Mouse (Mus musculus): ENCODE data around the gene Npepps. TPM values are rescaled to one million over a fixed set of nuclear protein-coding genes. Genes with fewer than 3 reads are reported as not detected.
"Not testable (repeated sequence)": the region's sequence is repeated elsewhere in the genome, so short reads cannot be mapped to it uniquely, and the experiment has no call there.

The Npepps gene
- 146 and 156 TPM in 2 replicates for polyA plus RNA-seq (2015; fragmentation: Nextera tagmentation; extraction: Ambion mirVana)

DNA sequence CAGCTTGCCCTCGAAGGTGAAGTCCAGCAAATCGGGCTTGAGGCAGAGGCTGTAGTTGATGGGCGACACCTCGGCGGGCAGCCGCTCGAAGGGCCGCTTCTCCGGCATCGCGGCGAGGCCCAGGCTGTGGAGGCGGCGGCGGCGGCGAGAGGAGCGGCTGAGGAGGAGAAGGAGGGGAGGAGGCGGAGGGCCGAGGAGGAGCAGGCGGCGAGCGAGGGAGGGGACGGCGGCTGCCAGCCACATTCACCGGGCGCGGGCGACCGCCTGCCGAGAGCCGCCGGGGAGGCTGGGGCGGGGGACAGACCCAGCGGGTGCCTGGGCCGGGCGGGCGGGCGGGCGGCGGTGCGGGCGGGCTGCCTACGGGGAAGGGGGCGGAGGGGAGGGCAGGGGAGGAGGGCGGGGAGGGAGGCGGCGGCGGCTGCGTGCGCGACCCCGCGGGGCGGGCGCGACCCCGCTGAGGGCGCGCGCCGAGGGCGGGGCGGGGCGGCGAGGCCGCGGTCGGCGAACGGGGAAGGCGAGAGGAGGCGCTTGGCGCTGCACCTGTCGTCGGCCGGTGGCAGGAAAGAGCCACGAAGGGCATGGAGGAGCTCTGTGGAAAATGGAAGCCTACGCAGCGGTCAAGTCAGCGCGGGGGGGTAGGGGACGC is at the start of gene Npepps:
Gene Npepps, minus strand, starts transcription at position 423 of the 646 bp plus-strand sequence.
- Histone ChIP-seq H3K9me3 (no peaks in the 10 kb centered on the region), H3K27me3 (no peaks in the 10 kb centered on the region), H3K4me1 (replicated peaks) (peaks cover 26% of the 10 kb centered on the region), H3K4me2 (replicated peaks) (peak within 1 kb of the TSS; percentile 63), H3K4me3 (replicated peaks) (peak within 1 kb of the TSS; percentile 100), H3K36me3 (no peaks in the 10 kb centered on the region), H3K27ac (peak within 1 kb of the TSS; percentile 99), H3K9ac (replicated peaks) (peak within 1 kb of the TSS; percentile 99)
- ATAC-seq = peak; percentile 76
- under 1% methylated on average over 48 of the region's 83 CpGs for WGBS

GRCm38 (mm10) chr11:97328148-97328547 is 47.7 kb upstream of the Npepps start:
- Histone ChIP-seq H3K36me3 (peaks cover 64% of the 10 kb centered on the region), H3K9ac (replicated peaks) (no peak overlapping the region), H3K4me1 (replicated peaks) (no peaks in the 10 kb centered on the region), H3K4me2 (replicated peaks) (no peak overlapping the region), H3K27ac (no peak overlapping the region), H3K9me3 (no peaks in the 10 kb centered on the region), H3K4me3 (replicated peaks) (no peak overlapping the region), H3K27me3 (no peaks in the 10 kb centered on the region)
- WGBS = 26% methylated on average over 9 of the region's 9 CpGs
- ATAC-seq = no peak

DNA sequence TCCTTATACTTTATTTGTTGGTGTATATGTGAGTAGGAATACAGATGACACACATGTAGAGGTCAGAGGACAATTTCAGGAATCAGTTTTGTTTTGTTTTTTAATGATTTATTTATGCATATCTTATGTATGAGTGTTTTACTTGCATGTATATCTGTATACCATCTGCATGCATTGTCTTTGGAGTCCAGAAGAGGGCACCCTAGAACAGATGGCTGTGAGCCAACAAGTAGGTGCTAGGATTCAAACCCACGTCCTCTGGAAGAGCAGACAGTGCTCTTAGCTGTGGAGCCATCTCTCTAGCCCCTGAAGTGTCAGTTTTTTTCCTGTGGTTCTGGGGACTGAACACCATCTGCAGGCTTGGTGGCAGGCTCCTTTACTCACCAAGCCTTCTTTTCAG is 44.8 kb upstream of the Npepps start:
- H3K36me3 ChIP-seq = peaks cover 71% of the 10 kb centered on the region
- no peaks in the 10 kb centered on the region for H3K27me3 ChIP-seq
- H3K4me2 ChIP-seq (replicated peaks) = no peak overlapping the region
- ATAC-seq = no peak
- no peak overlapping the region for H3K27ac ChIP-seq
- no peak overlapping the region for H3K9ac ChIP-seq (replicated peaks)
- WGBS = 75% methylated on average over 1 of the region's 1 CpGs
- no peaks in the 10 kb centered on the region for H3K4me1 ChIP-seq (replicated peaks)
- H3K9me3 ChIP-seq = no peaks in the 10 kb centered on the region
- no peak overlapping the region for H3K4me3 ChIP-seq (replicated peaks)

DNA sequence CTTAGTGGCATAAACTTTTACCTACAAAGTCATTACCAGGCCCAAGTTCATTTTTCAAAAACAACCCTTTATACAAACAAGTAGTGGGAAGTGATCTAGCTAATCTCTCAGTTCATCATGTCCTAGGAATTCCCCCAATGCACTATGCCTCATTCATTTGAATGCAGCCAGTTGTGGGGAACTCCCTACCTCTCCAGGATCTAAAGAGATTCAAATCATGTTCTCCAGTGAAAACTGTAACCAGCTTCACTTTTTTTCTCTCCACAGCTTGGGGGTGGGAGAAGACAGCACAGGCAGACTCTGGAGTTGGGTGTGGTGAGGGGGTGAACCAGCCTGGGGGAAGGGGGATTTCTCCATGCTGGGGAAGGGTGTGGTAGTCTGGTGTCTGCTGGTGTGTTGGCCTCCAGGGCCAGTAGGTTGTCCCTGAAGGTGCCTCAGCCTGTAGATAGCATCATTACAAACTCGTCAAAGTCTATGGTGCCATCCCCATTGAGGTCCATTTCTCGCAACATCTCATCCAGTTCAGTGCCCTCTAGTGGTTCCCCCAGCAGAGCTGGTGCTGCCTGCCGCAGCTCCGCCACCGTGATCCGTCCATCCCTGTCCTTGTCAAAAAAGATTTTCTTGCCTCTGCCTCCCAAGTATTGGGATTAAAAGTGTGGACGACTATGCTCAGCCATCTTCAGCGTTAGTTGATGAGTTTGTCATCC is 41.6 kb upstream of the Npepps start:
- H3K36me3 ChIP-seq = peaks cover 46% of the 10 kb centered on the region

GRCm38 (mm10) chr11:97321197-97321596 is 40.8 kb upstream of the Npepps start:
- Histone ChIP-seq H3K4me2 (replicated peaks) (no peak overlapping the region), H3K9me3 (no peaks in the 10 kb centered on the region), H3K36me3 (peaks cover 38% of the 10 kb centered on the region), H3K27ac (no peak overlapping the region), H3K4me3 (replicated peaks) (no peak overlapping the region), H3K27me3 (no peaks in the 10 kb centered on the region), H3K9ac (replicated peaks) (no peak overlapping the region), H3K4me1 (replicated peaks) (peaks cover 2% of the 10 kb centered on the region)
- ATAC-seq = no peak
- 86% methylated on average over 8 of the region's 8 CpGs for WGBS

More for the DNA sequence above, 41.6 kb upstream of the Npepps start:
- not testable (repeated sequence) for H3K4me1 ChIP-seq (replicated peaks); H3K9me3 ChIP-seq; H3K4me2 ChIP-seq (replicated peaks); H3K4me3 ChIP-seq (replicated peaks); H3K9ac ChIP-seq (replicated peaks); ATAC-seq; H3K27ac ChIP-seq; H3K27me3 ChIP-seq
- WGBS = 84% methylated on average over 8 of the region's 8 CpGs

GRCm38 (mm10) chr11:97315504-97316503 is 35.4 kb upstream of the Npepps start, which contains the start of gene Mrpl45:
TSS of gene Mrpl45 (plus strand) at chr11:97315716.
- H3K9me3 ChIP-seq = no peaks in the 10 kb centered on the region
- H3K4me1 ChIP-seq (replicated peaks) = peaks cover 13% of the 10 kb centered on the region
- H3K27me3 ChIP-seq = no peaks in the 10 kb centered on the region
- under 1% methylated on average over 50 of the region's 50 CpGs for WGBS
- peak within 1 kb of the TSS; percentile 70 for H3K27ac ChIP-seq
- peak; percentile 95 for ATAC-seq
- peak within 1 kb of the TSS; percentile 54 for H3K4me3 ChIP-seq (replicated peaks)
- H3K9ac ChIP-seq (replicated peaks) = peak within 1 kb of the TSS; percentile 70
- no peaks in the 10 kb centered on the region for H3K36me3 ChIP-seq
- H3K4me2 ChIP-seq (replicated peaks) = peak within 1 kb of the TSS; percentile 55

GRCm38 (mm10) chr11:97314751-97315503 is 34.5 kb upstream of the Npepps start:
- 49% methylated on average over 8 of the region's 8 CpGs for WGBS
- peak overlapping the region; percentile 55 for H3K4me2 ChIP-seq (replicated peaks)
- no peaks in the 10 kb centered on the region for H3K36me3 ChIP-seq
- no peak overlapping the region for H3K9ac ChIP-seq (replicated peaks)
- H3K4me3 ChIP-seq (replicated peaks) = peak overlapping the region; percentile 54; the same call in 1 of the 2 replicates
- no peaks in the 10 kb centered on the region for H3K27me3 ChIP-seq
- peaks cover 21% of the 10 kb centered on the region for H3K4me1 ChIP-seq (replicated peaks)
- H3K27ac ChIP-seq = 0 out of 2 replicates have a peak overlapping the region, but pooled peaks have one; percentile 16
- ATAC-seq = no peak
- H3K9me3 ChIP-seq = no peaks in the 10 kb centered on the region

- Histone ChIP-seq H3K4me1 (replicated peaks) (peaks cover 29% of the 10 kb centered on the region), H3K9ac (replicated peaks) (no peak overlapping the region), H3K27ac (no peak overlapping the region), H3K36me3 (no peaks in the 10 kb centered on the region), H3K9me3 (no peaks in the 10 kb centered on the region), H3K27me3 (no peaks in the 10 kb centered on the region), H3K4me3 (replicated peaks) (no peak overlapping the region), H3K4me2 (replicated peaks) (no peak overlapping the region)
- ATAC-seq = no peak
- 90% methylated on average over 3 of the region's 3 CpGs for WGBS
Measured at GRCm38 (mm10) chr11:97314110-97314509, 33.7 kb upstream of the Npepps start.

DNA sequence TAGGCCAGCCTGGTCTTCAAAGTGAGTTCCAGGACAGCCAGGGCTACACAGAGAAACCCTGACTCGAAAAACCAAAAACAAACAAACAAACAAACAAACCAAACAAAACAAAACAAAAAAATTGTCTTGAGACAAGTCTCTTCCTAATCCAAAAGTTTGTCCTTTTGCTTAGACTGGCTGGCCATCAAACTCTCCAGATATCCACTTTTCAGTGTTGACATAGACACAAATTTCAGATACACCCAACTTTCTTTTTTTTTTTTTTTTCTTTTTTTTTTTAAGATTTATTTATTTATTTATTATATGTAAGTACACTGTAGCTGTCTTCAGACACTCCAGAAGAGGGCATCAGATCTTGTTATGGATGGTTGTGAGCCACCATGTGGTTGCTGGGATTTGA is 32.4 kb upstream of the Npepps start:
- H3K9me3 ChIP-seq; H3K9ac ChIP-seq (replicated peaks); H3K36me3 ChIP-seq; H3K27me3 ChIP-seq; ATAC-seq; H3K4me3 ChIP-seq (replicated peaks); H3K27ac ChIP-seq; H3K4me2 ChIP-seq (replicated peaks): not testable (repeated sequence)
- peaks cover 29% of the 10 kb centered on the region for H3K4me1 ChIP-seq (replicated peaks)
- 74% methylated on average over 1 of the region's 1 CpGs for WGBS

DNA sequence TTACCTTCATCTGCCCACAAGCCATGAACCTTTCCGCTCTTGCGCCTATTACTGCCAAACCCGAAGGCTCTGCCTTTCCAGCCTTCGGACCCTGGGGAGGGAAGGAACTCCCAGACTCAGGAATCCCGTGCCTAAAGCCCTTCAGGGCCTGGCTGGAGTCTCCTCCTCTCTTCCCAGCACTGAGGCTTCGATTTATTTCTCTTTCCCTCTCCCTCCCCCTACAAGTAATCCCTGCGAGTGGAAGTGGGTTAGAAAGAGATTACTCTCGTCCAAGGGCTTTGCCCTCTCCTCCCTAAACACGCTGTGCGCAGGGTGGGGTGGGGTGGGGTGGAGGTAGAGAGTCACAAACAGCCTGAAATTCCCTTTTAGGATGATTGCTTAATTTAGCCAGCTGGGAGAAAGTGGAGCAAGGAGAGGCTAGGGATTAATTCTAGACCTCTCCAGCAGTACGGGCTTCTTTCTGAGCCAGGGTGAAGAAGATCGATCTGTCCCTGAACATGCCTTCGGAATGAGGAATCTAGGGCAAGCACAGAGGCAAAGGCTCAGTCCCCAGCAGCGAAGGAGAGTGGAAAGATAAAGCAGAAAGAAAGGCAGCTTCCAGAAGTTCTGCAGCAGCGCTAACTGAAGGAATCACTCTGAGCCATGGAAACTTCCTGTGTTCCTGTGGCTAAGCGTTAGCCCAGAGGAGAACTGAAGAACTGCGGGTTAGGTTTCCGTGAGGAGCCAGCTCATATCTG is 30.6 kb upstream of the Npepps start:
- ATAC-seq = no peak
- Histone ChIP-seq H3K36me3 (no peaks in the 10 kb centered on the region), H3K4me3 (replicated peaks) (peak overlapping the region; percentile 26), H3K4me2 (replicated peaks) (peak overlapping the region; percentile 59), H3K27me3 (no peaks in the 10 kb centered on the region), H3K9me3 (no peaks in the 10 kb centered on the region), H3K4me1 (replicated peaks) (peaks cover 25% of the 10 kb centered on the region), H3K27ac (peak overlapping the region; percentile 49), H3K9ac (replicated peaks) (peak overlapping the region; percentile 63)
- 3% methylated on average over 18 of the region's 18 CpGs for WGBS

Measured in midbrain, embryonic 13.5 days (tissue).